Mouse (Mus musculus) ovary, postnatal 14 days (tissue): ENCODE data around the gene AI481877.
A peak's percentile ranks its signal among the peaks of the same experiment; 100 is the strongest.

ENCODE experiments used
- DNase-seq: peaks from one replicate; pipeline ENCODE4 v3.0.0; 2022; ENCODE audit warnings: low spot score

The AI481877 gene

GRCm38 (mm10) chr4:59123557-59123956 lies 15.2 kb downstream of the AI481877 start:
- no peak for DNase-seq

GRCm38 (mm10) chr4:59117644-59118495 lies 20.9 kb downstream of the AI481877 start:
- no peak for DNase-seq

- DNase-seq: no peak
Observed at GRCm38 (mm10) chr4:59108721-59109120, 30.1 kb downstream of the AI481877 start.

GRCm38 (mm10) chr4:59107886-59108285 lies 30.9 kb downstream of the AI481877 start:
- DNase-seq: no peak

- no peak for DNase-seq
Observed at GRCm38 (mm10) chr4:59106661-59107060, 32.1 kb downstream of the AI481877 start.

- no peak for DNase-seq
Observed at GRCm38 (mm10) chr4:59104166-59104565, 34.6 kb downstream of the AI481877 start.

GRCm38 (mm10) chr4:59096393-59096792 lies 42.4 kb downstream of the AI481877 start:
- DNase-seq: peak; percentile 83

GRCm38 (mm10) chr4:59089391-59089790 lies 49.4 kb downstream of the AI481877 start:
- DNase-seq: no peak

- no peak for DNase-seq
Observed at GRCm38 (mm10) chr4:59083430-59083829, 55.4 kb downstream of the AI481877 start.

- no peak for DNase-seq
Observed at GRCm38 (mm10) chr4:59069276-59069675, 69.5 kb downstream of the AI481877 start.

- DNase-seq: no peak
Observed at GRCm38 (mm10) chr4:59062526-59062925, 76.3 kb downstream of the AI481877 start.

GRCm38 (mm10) chr4:59057929-59058328 lies 80.9 kb downstream of the AI481877 start:
- no peak for DNase-seq

GRCm38 (mm10) chr4:59051081-59051480 lies 87.7 kb downstream of the AI481877 start:
- no peak for DNase-seq

- DNase-seq: no peak
Observed at GRCm38 (mm10) chr4:59047222-59047621, 91.6 kb downstream of the AI481877 start.

GRCm38 (mm10) chr4:59043891-59044290 lies 94.9 kb downstream of the AI481877 start:
- DNase-seq: no peak

- DNase-seq: no peak
Observed at GRCm38 (mm10) chr4:59043074-59043473, 95.7 kb downstream of the AI481877 start.

GRCm38 (mm10) chr4:59040397-59041287 lies 98.1 kb downstream of the AI481877 start:
- no peak for DNase-seq

GRCm38 (mm10) chr4:59037525-59037924 lies 101.3 kb downstream of the AI481877 start:
- no peak for DNase-seq

- peak; percentile 58 for DNase-seq
Observed at GRCm38 (mm10) chr4:59036490-59037127, 102.2 kb downstream of the AI481877 start.

- no peak for DNase-seq
Observed at GRCm38 (mm10) chr4:59035786-59036350, 102.9 kb downstream of the AI481877 start.

- DNase-seq: peak; percentile 52
Observed at GRCm38 (mm10) chr4:59034918-59035785, 103.6 kb downstream of the AI481877 start, which contains the start of gene Gng10. Gene Gng10, plus strand, starts transcription at chr4:59035088.
